Mouse (Mus musculus) lung, embryonic 14.5 days (tissue): ENCODE results near the gene Ilf3. TPM values are rescaled to one million over a fixed set of nuclear protein-coding genes. Genes with fewer than 3 reads are reported as not detected.

ENCODE experiments used
- ATAC-seq: fragments of 200-750 bp; cut with Nextera tagmentation; 2 replicates; pipeline ENCODE4 v1.8.0; 2017; ENCODE audit warnings: mild to moderate bottlenecking, moderate TSS enrichment, moderate library complexity; ENCODE audit not compliant: insufficient read depth
- DNase-seq: peaks from one replicate; pipeline ENCODE4 v3.0.0-alpha.2; 2015
- H3K27ac ChIP-seq: fragments of 300-500 bp; sonication (generic); 2 replicates; pipeline ENCODE4 v1.5.1; 2014; ENCODE audit warnings: low read depth, mild to moderate bottlenecking, moderate library complexity
- H3K27me3 ChIP-seq: fragments of 300-500 bp; sonication (generic); 2 replicates; pipeline ENCODE4 v1.6.1; 2014; ENCODE audit warnings: low read length, control low read depth; ENCODE audit not compliant: insufficient read depth
- H3K36me3 ChIP-seq: fragments of 300-500 bp; sonication (generic); 2 replicates; pipeline ENCODE4 v1.6.1; 2014; ENCODE audit warnings: control low read depth; ENCODE audit not compliant: insufficient read depth
- H3K4me1 ChIP-seq: fragments of 300-500 bp; sonication (generic); 2 replicates; pipeline ENCODE4 v1.6.1; 2014; ENCODE audit warnings: antibody characterized with exemption, control low read depth; ENCODE audit not compliant: insufficient read depth
- H3K4me2 ChIP-seq: fragments of 300-500 bp; sonication (generic); 2 replicates; pipeline ENCODE4 v1.6.1; 2014; ENCODE audit warnings: mild to moderate bottlenecking
- H3K4me3 ChIP-seq: fragments of 300-500 bp; sonication (generic); 2 replicates; pipeline ENCODE4 v1.5.1; 2014; ENCODE audit warnings: low read depth, low read length
- H3K9ac ChIP-seq: fragments of 300-500 bp; sonication (generic); 2 replicates; pipeline ENCODE4 v1.6.1; 2014
- H3K9me3 ChIP-seq: fragments of 300-500 bp; sonication (generic); 2 replicates; pipeline ENCODE4 v1.6.1; 2016; ENCODE audit warnings: low read depth, low read length, control low read depth
- CTCF ChIP-seq: IDR thresholded peaks from 2 replicates; pipeline ENCODE4 v1.5.1; 2016; ENCODE audit warnings: antibody characterized with exemption, low read depth
- WGBS: fragments of 180-500 bp; shearing (Covaris S2); extraction: QIAGEN DNeasy Blood & Tissue Kit; methylation state at CpG from one replicate; pipeline ENCODE4 v1.1.7; 2014; 5-methylcytosine and 5-hydroxymethylcytosine counted together
- polyA plus RNA-seq: library from polyadenylated mRNA; unstranded; fragments of >200 nt; fragmentation: Nextera tagmentation; extraction: Ambion mirVana; gene quantifications from 2 replicates; pipeline ENCODE4 v1.2.1, GENCODE M21; 2014

Gene Ilf3
- polyA plus RNA-seq, 1 experiment from 2014 or later = 223 TPM

DNA sequence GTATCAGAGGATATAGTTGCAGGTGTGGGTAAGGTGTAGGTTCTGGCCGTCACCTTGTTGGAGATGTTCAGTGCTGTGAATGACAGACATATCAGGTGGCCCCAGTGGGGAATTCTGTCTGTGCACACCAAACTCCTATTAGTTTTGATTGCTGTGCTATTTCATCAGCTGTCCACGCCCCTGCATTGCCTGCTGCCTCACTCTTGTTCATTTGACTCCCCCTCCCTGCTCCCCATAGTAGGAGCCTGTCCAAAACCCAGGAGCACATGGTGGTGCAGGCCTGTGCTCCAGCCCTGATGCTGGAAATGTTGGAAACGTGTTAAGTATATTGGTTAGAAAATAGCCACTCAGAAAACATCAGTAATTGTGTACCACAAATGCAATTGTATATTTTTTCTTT is 71.8 kb downstream of the Ilf3 start:
- Histone ChIP-seq H3K9me3 (no peaks in the 10 kb centered on the region), H3K36me3 (no peaks in the 10 kb centered on the region), H3K9ac (no peak overlapping the region), H3K4me1 (no peaks in the 10 kb centered on the region; the same call in 1 of the 2 replicates), H3K27ac (no peak overlapping the region), H3K4me3 (no peak overlapping the region), H3K27me3 (no peaks in the 10 kb centered on the region), H3K4me2 (no peak overlapping the region)
- no peak for DNase-seq
- TF ChIP-seq CTCF = no peak
- WGBS = 79% methylated on average over 3 of the region's 3 CpGs
- no peak for ATAC-seq

DNA sequence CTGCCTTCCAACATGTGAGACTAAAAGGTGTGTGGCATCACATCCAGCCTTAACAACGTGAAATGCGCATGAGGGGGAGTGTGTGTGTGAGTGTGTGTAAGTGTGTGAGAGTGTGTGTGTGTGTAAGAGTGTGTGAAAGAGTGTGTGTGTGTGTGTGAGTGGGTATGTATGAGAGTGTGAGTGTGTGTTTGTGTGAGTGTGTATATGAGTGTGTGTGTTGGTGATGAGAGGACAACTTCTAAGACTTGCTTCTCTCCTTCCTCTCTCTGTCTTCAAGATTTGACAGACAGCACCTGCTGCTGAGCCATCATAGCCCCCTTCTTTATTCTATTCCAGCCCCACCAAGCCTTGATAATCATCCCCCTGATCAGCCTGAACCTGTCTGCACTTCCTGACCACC is 72.2 kb downstream of the Ilf3 start:
- WGBS = 88% methylated on average over 2 of the region's 2 CpGs
- Histone ChIP-seq H3K9ac (no peak overlapping the region), H3K36me3 (no peaks in the 10 kb centered on the region)

GRCm38 (mm10) chr9:21440387-21440786 is 72.7 kb downstream of the Ilf3 start:
- Histone ChIP-seq H3K4me2 (no peak overlapping the region), H3K27ac (no peak overlapping the region), H3K27me3 (no peaks in the 10 kb centered on the region), H3K9ac (no peak overlapping the region), H3K36me3 (0 out of 2 replicates have a peak, but pooled peaks cover 3% of the 10 kb centered on the region), H3K4me3 (no peak overlapping the region), H3K9me3 (no peaks in the 10 kb centered on the region), H3K4me1 (no peaks in the 10 kb centered on the region; the same call in 1 of the 2 replicates)
- no peak for TF ChIP-seq CTCF
- no peak for DNase-seq
- no peak for ATAC-seq

More for the DNA sequence above, 72.2 kb downstream of the Ilf3 start:
- Histone ChIP-seq H3K27me3 (no peaks in the 10 kb centered on the region), H3K4me1 (no peaks in the 10 kb centered on the region; the same call in 1 of the 2 replicates), H3K4me2 (no peak overlapping the region), H3K4me3 (no peak overlapping the region), H3K27ac (no peak overlapping the region), H3K9me3 (no peaks in the 10 kb centered on the region)
- DNase-seq (no peak), ATAC-seq (no peak)
- no peak for TF ChIP-seq CTCF

DNA sequence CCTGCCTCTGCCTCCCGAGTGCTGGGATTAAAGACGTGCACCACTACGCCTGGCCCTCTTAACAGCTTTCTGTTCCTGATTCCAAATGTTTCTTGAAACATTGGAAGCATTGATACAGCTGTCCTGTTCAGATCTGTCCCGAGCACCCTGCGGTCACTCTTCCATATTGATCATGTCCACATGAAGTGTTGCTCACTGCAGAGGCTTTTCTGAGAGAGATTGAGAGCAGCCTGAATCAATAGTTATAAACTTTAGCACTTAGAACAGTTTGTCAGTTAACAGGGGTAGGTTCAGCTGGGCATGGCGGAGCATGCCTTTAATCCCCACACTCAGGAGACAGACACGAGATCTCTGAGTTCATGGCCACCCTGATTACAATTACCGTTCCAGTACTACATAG is 76.2 kb downstream of the Ilf3 start:
- Histone ChIP-seq H3K27ac (no peak overlapping the region), H3K27me3 (no peaks in the 10 kb centered on the region), H3K4me2 (no peak overlapping the region), H3K9ac (no peak overlapping the region), H3K36me3 (0 out of 2 replicates have a peak, but pooled peaks cover 5% of the 10 kb centered on the region), H3K4me3 (no peak overlapping the region), H3K9me3 (no peaks in the 10 kb centered on the region), H3K4me1 (no peaks in the 10 kb centered on the region)
- TF ChIP-seq CTCF = no peak
- ATAC-seq = no peak
- 92% methylated on average over 8 of the region's 8 CpGs for WGBS
- no peak for DNase-seq

DNA sequence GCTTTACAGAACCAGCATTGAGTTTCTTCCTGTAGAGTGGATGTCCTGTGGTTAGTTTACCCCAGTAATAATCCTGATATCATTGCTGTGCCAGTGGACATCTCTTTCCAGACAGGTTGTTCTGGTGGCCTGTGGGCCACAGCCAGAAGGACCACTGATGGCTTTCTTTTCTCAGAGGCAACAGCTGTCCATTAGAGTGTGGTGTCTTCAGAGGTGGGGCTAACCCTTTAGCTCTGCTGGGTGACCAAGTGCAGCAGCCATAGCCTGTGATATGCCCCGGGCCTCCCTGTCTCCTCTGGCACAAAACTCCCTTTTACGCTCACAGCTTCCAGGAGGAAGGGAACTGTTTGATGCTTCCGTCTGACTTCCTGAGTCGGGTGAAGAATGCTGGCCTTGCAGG is 76.9 kb downstream of the Ilf3 start:
- no peaks in the 10 kb centered on the region for H3K9me3 ChIP-seq
- DNase-seq = peak; percentile 13
- H3K4me1 ChIP-seq = no peaks in the 10 kb centered on the region
- H3K27ac ChIP-seq = no peak overlapping the region
- H3K4me2 ChIP-seq = no peak overlapping the region
- H3K27me3 ChIP-seq = no peaks in the 10 kb centered on the region
- H3K36me3 ChIP-seq = 0 out of 2 replicates have a peak, but pooled peaks cover 5% of the 10 kb centered on the region
- H3K4me3 ChIP-seq = no peak overlapping the region
- TF ChIP-seq CTCF = no peak
- no peak for ATAC-seq
- WGBS = 84% methylated on average over 4 of the region's 4 CpGs
- H3K9ac ChIP-seq = no peak overlapping the region

GRCm38 (mm10) chr9:21445081-21445744 is 77.5 kb downstream of the Ilf3 start:
- no peaks in the 10 kb centered on the region for H3K4me1 ChIP-seq
- H3K4me2 ChIP-seq = no peak overlapping the region
- no peaks in the 10 kb centered on the region for H3K9me3 ChIP-seq
- no peak for TF ChIP-seq CTCF
- H3K4me3 ChIP-seq = no peak overlapping the region
- H3K27me3 ChIP-seq = no peaks in the 10 kb centered on the region
- DNase-seq (no peak), ATAC-seq (no peak)
- 96% methylated on average over 6 of the region's 6 CpGs for WGBS
- 0 out of 2 replicates have a peak, but pooled peaks cover 5% of the 10 kb centered on the region for H3K36me3 ChIP-seq
- no peak overlapping the region for H3K27ac ChIP-seq
- H3K9ac ChIP-seq = no peak overlapping the region

DNA sequence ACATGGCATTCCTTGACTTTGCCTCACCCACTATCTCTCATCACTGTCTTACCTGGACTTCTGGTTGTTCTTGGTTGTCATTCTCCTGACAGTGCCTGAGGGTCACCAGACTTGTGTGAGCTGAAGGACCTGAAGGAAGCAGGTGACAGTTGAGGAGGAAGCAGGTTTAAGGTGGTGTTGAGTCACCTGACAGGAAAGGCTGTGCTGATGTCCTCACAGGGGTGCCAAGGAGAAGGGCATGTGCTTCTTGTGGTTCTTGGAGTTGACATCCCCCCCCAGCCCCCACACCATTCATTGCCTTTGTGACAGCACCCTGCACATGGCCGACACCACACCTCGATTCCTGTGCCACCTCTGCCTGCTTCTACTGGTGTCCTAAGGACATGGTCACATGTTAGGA is 80.1 kb downstream of the Ilf3 start:
- ATAC-seq = no peak
- Histone ChIP-seq H3K27ac (no peak overlapping the region), H3K36me3 (0 out of 2 replicates have a peak, but pooled peaks cover 5% of the 10 kb centered on the region), H3K4me1 (no peaks in the 10 kb centered on the region), H3K9ac (no peak overlapping the region), H3K4me3 (no peak overlapping the region), H3K9me3 (no peaks in the 10 kb centered on the region), H3K4me2 (no peak overlapping the region), H3K27me3 (no peaks in the 10 kb centered on the region)
- WGBS = 97% methylated on average over 2 of the region's 2 CpGs
- no peak for DNase-seq
- no peak for TF ChIP-seq CTCF
